Mouse (Mus musculus) MEL (cell line): ENCODE data around the gene Ltv1. TPM values are rescaled to one million over a fixed set of nuclear protein-coding genes. Genes with fewer than 3 reads are reported as not detected.
A peak's percentile ranks its signal among the peaks of the same experiment; 100 is the strongest.

Experiments
- DNase-seq: peaks from one replicate; pipeline ENCODE4 v3.0.0; 2011; ENCODE audit warnings: low read depth, low spot score
- H3K27ac ChIP-seq: 2 replicates; pipeline ENCODE4 v1.5.1; 2012; ENCODE audit warnings: low read depth, mild to moderate bottlenecking, control low read depth, low read length, moderate library complexity; ENCODE audit not compliant: control insufficient read depth
- H3K27me3 ChIP-seq, 2 experiments: fragments of 150-350 bp in 1 of 2; sonication (generic) in 1 of 2; 2 replicates each; pipeline ENCODE4 v1.6.1; 2012; ENCODE audit warnings: low read length in 2 of 2, mild to moderate bottlenecking in 2 of 2, improper control_type of control experiment in 1 of 2, moderate library complexity in 1 of 2; ENCODE audit not compliant: insufficient read depth in 2 of 2, control insufficient read depth in 1 of 2
- H3K36me3 ChIP-seq, 2 experiments: 2 replicates each; pipeline ENCODE4 v1.6.1; 2012 to 2014; ENCODE audit warnings: low read length in 2 of 2, improper control_type of control experiment in 1 of 2, inconsistent platforms in 1 of 2, mild to moderate bottlenecking in 1 of 2; ENCODE audit not compliant: insufficient read depth in 2 of 2, control insufficient read depth in 1 of 2
- H3K4me1 ChIP-seq, 2 experiments: fragments of 150-350 bp in 1 of 2; sonication (generic) in 1 of 2; 2 replicates each; pipeline ENCODE4 v1.6.1; 2012; ENCODE audit warnings: low read length in 2 of 2, improper control_type of control experiment in 1 of 2, mild to moderate bottlenecking in 1 of 2; ENCODE audit not compliant: insufficient read depth in 2 of 2, control insufficient read depth in 1 of 2
- H3K4me3 ChIP-seq, 2 experiments: fragments of 150-350 bp in 1 of 2; sonication (generic) in 1 of 2; 2 replicates each; pipeline ENCODE4 v1.5.1; 2012; ENCODE audit warnings: low read depth in 2 of 2, low read length in 2 of 2, mild to moderate bottlenecking in 2 of 2, moderate library complexity in 2 of 2, control low read depth in 1 of 2, improper control_type of control experiment in 1 of 2; ENCODE audit not compliant: control insufficient read depth in 1 of 2, insufficient read depth in 1 of 2
- H3K79me2 ChIP-seq: 2 replicates; pipeline ENCODE4 v1.6.1; 2012; ENCODE audit warnings: mild to moderate bottlenecking, low read length, moderate library complexity; ENCODE audit not compliant: control insufficient read depth, poor library complexity, insufficient read depth
- H3K9ac ChIP-seq: 2 replicates; pipeline ENCODE4 v1.6.1; 2012; ENCODE audit warnings: low read depth, mild to moderate bottlenecking, control low read depth, low read length, moderate library complexity; ENCODE audit not compliant: control insufficient read depth, poor library complexity, severe bottlenecking
- H3K9me3 ChIP-seq: fragments of 150-350 bp; sonication (generic); replicated peaks from 2 replicates; pipeline ENCODE4 v1.6.1; 2012; ENCODE audit warnings: mild to moderate bottlenecking, low read length, improper control_type of control experiment, moderate library complexity; ENCODE audit not compliant: insufficient read depth
- CTCF ChIP-seq, 3 experiments: IDR thresholded peaks in 2 of 3; conservative IDR thresholded peaks in 1 of 3; 2 replicates each; pipeline ENCODE4 v1.5.1; 2011 to 2012; ENCODE audit warnings: low read length in 3 of 3, low read depth in 2 of 3, mild to moderate bottlenecking in 2 of 3, improper control_type of control experiment in 1 of 3, inconsistent platforms in 1 of 3, mixed read lengths in 1 of 3, moderate library complexity in 1 of 3; ENCODE audit not compliant: control insufficient read depth in 1 of 3, insufficient read depth in 1 of 3, poor library complexity in 1 of 3, severe bottlenecking in 1 of 3
- ELF1 ChIP-seq: IDR thresholded peaks from 2 replicates; pipeline ENCODE4 v1.6.1; 2014; ENCODE audit warnings: low read depth, mild to moderate bottlenecking, inconsistent platforms, low read length, improper control_type of control experiment, moderate library complexity
- ETS1 ChIP-seq: IDR thresholded peaks from 2 replicates; pipeline ENCODE4 v1.6.1; 2012; ENCODE audit warnings: low read depth, mild to moderate bottlenecking, inconsistent platforms, low read length, improper control_type of control experiment, moderate library complexity
- KAT2A ChIP-seq: conservative IDR thresholded peaks from 2 replicates; pipeline ENCODE4 v1.6.1; 2012; ENCODE audit warnings: low read depth, low read length, improper control_type of control experiment, inconsistent platforms
- MXI1 ChIP-seq: IDR thresholded peaks from 2 replicates; pipeline ENCODE4 v1.6.1; 2011; ENCODE audit warnings: mild to moderate bottlenecking, low read depth, low read length, improper control_type of control experiment
- MYC ChIP-seq: IDR thresholded peaks from 2 replicates; pipeline ENCODE4 v1.6.1; 2011; ENCODE audit warnings: low read depth, mild to moderate bottlenecking, low read length, improper control_type of control experiment, moderate library complexity
- NELFE ChIP-seq: IDR thresholded peaks from 2 replicates; pipeline ENCODE4 v1.6.1; 2011; ENCODE audit warnings: low read depth, low read length, improper control_type of control experiment
- NRF1 ChIP-seq: IDR thresholded peaks from 2 replicates; pipeline ENCODE4 v1.6.1; 2014; ENCODE audit warnings: low read depth, mild to moderate bottlenecking, inconsistent platforms, low read length, improper control_type of control experiment, moderate library complexity; ENCODE audit not compliant: poor library complexity, insufficient read depth, severe bottlenecking
- POLR2A ChIP-seq, 2 experiments: IDR thresholded peaks; 2 replicates each; pipeline ENCODE4 v1.6.1; 2011 to 2012; ENCODE audit warnings: low read length in 2 of 2, mild to moderate bottlenecking in 2 of 2, control low read depth in 1 of 2, improper control_type of control experiment in 1 of 2, low read depth in 1 of 2, moderate library complexity in 1 of 2; ENCODE audit not compliant: control insufficient read depth in 1 of 2, insufficient read depth in 1 of 2, poor library complexity in 1 of 2
- POLR2AphosphoS2 ChIP-seq: IDR thresholded peaks from 2 replicates; pipeline ENCODE4 v1.6.1; 2011; ENCODE audit warnings: low read length, improper control_type of control experiment
- POLR2AphosphoS5 ChIP-seq: IDR thresholded peaks from 2 replicates; pipeline ENCODE4 v1.6.1; 2012; ENCODE audit warnings: low read depth, borderline replicate concordance, mild to moderate bottlenecking, inconsistent platforms, low read length, moderate library complexity, mixed read lengths
- SIN3A ChIP-seq: IDR thresholded peaks from 2 replicates; pipeline ENCODE4 v1.6.1; 2012; ENCODE audit warnings: low read length, improper control_type of control experiment, inconsistent platforms
- TBP ChIP-seq: IDR thresholded peaks from 2 replicates; pipeline ENCODE4 v1.8.0; 2011; ENCODE audit warnings: low read depth, low read length, improper control_type of control experiment
- UBTF ChIP-seq: IDR thresholded peaks from 2 replicates; pipeline ENCODE4 v1.6.1; 2012; ENCODE audit warnings: low read depth, mild to moderate bottlenecking, inconsistent platforms, low read length, improper control_type of control experiment, moderate library complexity, borderline replicate concordance; ENCODE audit not compliant: insufficient read depth
- USF2 ChIP-seq, 2 experiments: IDR thresholded peaks; 2 replicates each; pipeline ENCODE4 v1.6.1; 2011 to 2012; ENCODE audit warnings: improper control_type of control experiment in 2 of 2, low read length in 2 of 2, borderline replicate concordance in 1 of 2, inconsistent platforms in 1 of 2, low read depth in 1 of 2, mild to moderate bottlenecking in 1 of 2; ENCODE audit not compliant: insufficient read depth in 1 of 2
- ZNF384 ChIP-seq: IDR thresholded peaks from 2 replicates; pipeline ENCODE4 v1.6.1; 2012; ENCODE audit warnings: low read depth, mild to moderate bottlenecking, inconsistent platforms, low read length, improper control_type of control experiment
- polyA plus RNA-seq, 2 experiments: library from polyadenylated mRNA; stranded (reverse) in 1 of 2; unstranded in 1 of 2; fragments of >175 nt in 1 of 2; fragments of >200 nt in 1 of 2; gene quantifications; 2 replicates each; pipeline versions ENCODE4 v1.2.1 to v1.2.4; 2012; ENCODE audit warnings: low replicate concordance in 2 of 2, low read depth in 1 of 2; ENCODE audit not compliant: insufficient read length in 2 of 2, insufficient read depth in 1 of 2, missing spikeins in 1 of 2
- total RNA-seq: library from RNA; depleted of rRNA; stranded (reverse); fragments of 300-350 nt; gene quantifications from 2 replicates; pipeline ENCODE4 v1.2.3, GENCODE M21; 2012

The Ltv1 gene
- total and polyA plus RNA-seq, 3 experiments, result 29.4 to 58.1 TPM; not detected in 1

- TF ChIP-seq NRF1, result no peak
- peak; percentile 67 for TF ChIP-seq NELFE
Measured at GRCm38 (mm10) chr10:13192731-13193351, at the start of gene Ltv1 (continued).

- Histone ChIP-seq H3K36me3 (no peaks in the 10 kb centered on the region), H3K27ac (no peak overlapping the region)
Measured at GRCm38 (mm10) chr10:13240431-13240830, 47.5 kb upstream of the Ltv1 start.

GRCm38 (mm10) chr10:13238188-13238587 is 45.2 kb upstream of the Ltv1 start:
- Histone ChIP-seq H3K79me2 (no peaks in the 10 kb centered on the region), H3K27ac (no peak overlapping the region), H3K4me3 (no peak overlapping the region), H3K9ac (no peak overlapping the region), H3K9me3 (no peaks in the 10 kb centered on the region), H3K4me1 (no peaks in the 10 kb centered on the region), H3K36me3 (no peaks in the 10 kb centered on the region), H3K27me3 (peaks cover 0 to 4% of the 10 kb centered on the region in 2 experiments; a peak in 2 of 4 replicates)
- TF ChIP-seq ELF1, result no peak
- TF ChIP-seq MYC, result no peak
- DNase-seq, result no peak

More at GRCm38 (mm10) chr10:13240431-13240830, 47.5 kb upstream of the Ltv1 start:
- Histone ChIP-seq H3K9me3 (no peaks in the 10 kb centered on the region), H3K4me3 (no peak overlapping the region), H3K9ac (no peak overlapping the region), H3K4me1 (no peaks in the 10 kb centered on the region), H3K27me3 (peaks cover 0 to 4% of the 10 kb centered on the region in 2 experiments; a peak in 2 of 4 replicates), H3K79me2 (no peaks in the 10 kb centered on the region)
- DNase-seq, result no peak
- TF ChIP-seq NRF1, result no peak
- TF ChIP-seq TBP, result no peak
- no peak for TF ChIP-seq MXI1
- no peak for TF ChIP-seq POLR2AphosphoS2
- no peak for TF ChIP-seq POLR2AphosphoS5
- no peak for TF ChIP-seq POLR2A (IDR thresholded peaks at IDR 0.05; ENCODE audit: control insufficient read depth in 1 of 2, insufficient read depth in 1 of 2, low read depth in 1 of 2, low read length in 2 of 2, poor library complexity in 1 of 2)
- TF ChIP-seq ZNF384, result no peak
- TF ChIP-seq KAT2A, result no peak
- no peak for TF ChIP-seq USF2 (IDR thresholded peaks at IDR 0.05; ENCODE audit: borderline replicate concordance in 1 of 2, insufficient read depth in 1 of 2, low read depth in 1 of 2, low read length in 2 of 2)
- TF ChIP-seq UBTF, result no peak
- no peak for TF ChIP-seq CTCF (IDR thresholded peaks at IDR 0.05 in 2 of 3, conservative IDR thresholded peaks at IDR 0.05 in 1 of 3; ENCODE audit: control insufficient read depth in 1 of 3, insufficient read depth in 1 of 3, low read depth in 2 of 3, low read length in 3 of 3, poor library complexity in 1 of 3, severe bottlenecking in 1 of 3)
- TF ChIP-seq SIN3A, result no peak
- no peak for TF ChIP-seq ETS1
